Mouse (Mus musculus): ENCODE results near the gene Thbs2.

- TF ChIP-seq CTCF (IDR thresholded peaks at IDR 0.05; ENCODE audit: low read depth, low read length) (no peak), TAL1 (conservative IDR thresholded peaks at IDR 0.05; ENCODE audit: low read depth, low read length) (no peak), GATA1 (IDR thresholded peaks at IDR 0.05; ENCODE audit: borderline replicate concordance, low read length) (no peak)
These were observed 53.5 kb downstream of the Thbs2 start for GRCm38 (mm10) chr17:14640351-14641115.
